Mouse (Mus musculus): Measurements from ENCODE around the gene Mcam.

DNA sequence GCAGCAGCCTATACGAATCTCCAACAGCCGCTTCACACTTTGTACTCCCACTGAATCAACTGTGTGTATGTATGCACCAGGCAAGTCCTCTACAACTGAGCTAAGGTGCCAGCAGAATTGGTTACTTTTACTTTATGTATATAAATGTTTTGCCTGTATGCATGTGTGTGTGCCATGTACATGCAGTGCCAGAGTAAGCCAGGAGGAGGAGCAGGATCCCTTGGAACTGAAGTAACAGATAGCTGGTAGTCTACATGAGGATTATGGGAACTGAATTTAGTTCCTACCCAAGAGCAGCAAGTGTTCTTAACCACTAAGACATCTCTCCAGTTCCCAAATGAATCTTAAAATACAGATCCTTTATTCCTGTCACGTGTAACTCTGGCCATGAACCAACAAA is 48.0 kb downstream of the Mcam start:
- peak; percentile 35; the same call in 1 of the 2 replicates for TF ChIP-seq CTCF (IDR thresholded peaks at IDR 0.05; ENCODE audit: borderline replicate concordance, insufficient read depth, low read length)
- TF ChIP-seq POLR2A (IDR thresholded peaks at IDR 0.05; ENCODE audit: low read depth, low read length): no peak

All from embryonic fibroblast, embryonic 13.5 days (primary cell).